Comparison of ENCODE assay signal across 18 mouse cellular contexts in the genomic region with DNA sequence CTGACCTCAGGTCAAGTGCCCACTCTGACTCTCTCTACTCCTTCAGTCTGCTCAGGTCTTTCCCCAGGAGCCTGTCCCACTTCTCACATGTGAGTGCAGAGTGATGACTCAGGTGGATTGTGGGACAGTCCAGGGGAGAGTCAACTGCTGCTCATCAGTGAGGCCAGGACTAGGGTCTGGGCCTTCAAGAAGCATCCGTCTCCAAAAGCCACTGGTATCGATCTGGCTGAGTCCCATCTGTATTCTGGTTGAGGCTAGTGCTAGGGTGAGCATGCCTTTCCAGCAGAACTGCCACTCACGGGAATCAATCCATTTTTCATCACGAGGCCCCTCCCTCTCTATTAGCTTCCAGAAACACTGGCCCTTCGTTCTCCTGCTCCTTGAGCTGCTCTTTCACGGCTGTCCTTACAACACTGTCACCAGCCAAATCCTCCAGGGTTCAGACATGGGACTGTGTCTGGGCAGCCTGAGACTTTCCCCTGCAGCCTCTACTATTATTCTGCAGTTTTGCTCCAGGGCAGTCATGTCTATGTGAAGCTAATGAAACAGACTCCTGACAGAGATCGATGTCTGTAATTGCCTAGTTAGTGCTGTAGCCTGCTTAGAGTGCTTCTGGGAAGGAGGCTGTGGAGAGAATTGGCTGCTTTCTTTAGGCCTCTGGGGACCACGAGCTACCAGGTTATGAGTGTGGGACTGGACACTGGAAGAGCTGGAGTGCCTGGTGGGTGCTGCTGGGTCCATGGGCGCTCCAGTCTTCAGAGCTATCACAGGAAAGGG.
DNase-seq lines count a peak whose midpoint lies in the region; ATAC-seq lines count a peak whose summit lies in the region.
"Had no signal": no experiment of that assay in that cellular context is flagged by ENCODE, and none has a peak within 500 bp of the region (broad histone marks: within the 10 kb centered on the region; RNA-seq: fewer than 3 reads in every experiment).

No protein-coding gene starts in this region.

- peak; percentile 52; the same call in 1 of the 2 replicates for ATAC-seq in lung, embryonic 15.5 days (ENCODE audit: borderline replicate concordance, extremely low read depth, low FRiP score, low TSS enrichment)
- ATAC-seq in hindbrain, embryonic 12.5 days (ENCODE audit: low FRiP score) = peak; percentile 83
- ATAC-seq in hindbrain, embryonic 16.5 days = peak; percentile 80
- peak; percentile 72 for ATAC-seq in neural tube, embryonic 13.5 days (ENCODE audit: low read depth)
- ATAC-seq: CD4-positive, CD25-positive, alpha-beta regulatory T cell, adult 4 months had no signal

- no peak overlapping the region for H3K9ac ChIP-seq in lung, embryonic 15.5 days
- no peak overlapping the region for H3K9ac ChIP-seq in hindbrain, embryonic 12.5 days
- H3K9ac ChIP-seq in hindbrain, embryonic 16.5 days (ENCODE audit: low read depth, low read length) = no peak overlapping the region
- H3K9ac ChIP-seq in neural tube, embryonic 13.5 days = no peak overlapping the region
- H3K9ac ChIP-seq: embryonic facial prominence, embryonic 15.5 days; limb, embryonic 15.5 days had no signal

- DNase-seq in lung, adult 18-20 months = no peak
- DNase-seq in layer of hippocampus, postnatal 36 days = no peak
- no peak for DNase-seq in lung, postnatal 25 days (ENCODE audit: low spot score)
- DNase-seq: adrenal gland, postnatal 36 days; cerebellum, adult 9-11 months; gastrocnemius, postnatal 10 days; kidney, adult 8-10 months; kidney, postnatal 36 days; lung, postnatal 36 days; thymus, adult 18-20 months had no signal

- no peak overlapping the region for H3K4me3 ChIP-seq in lung, embryonic 15.5 days
- H3K4me3 ChIP-seq in hindbrain, embryonic 12.5 days = no peak overlapping the region
- H3K4me3 ChIP-seq in hindbrain, embryonic 16.5 days (ENCODE audit: low read length) = no peak overlapping the region
- H3K4me3 ChIP-seq in neural tube, embryonic 13.5 days = no peak overlapping the region
- H3K4me3 ChIP-seq: embryonic facial prominence, embryonic 15.5 days; limb, embryonic 15.5 days had no signal

- H3K4me2 ChIP-seq in lung, embryonic 15.5 days = no peak overlapping the region
- H3K4me2 ChIP-seq in hindbrain, embryonic 12.5 days (replicated peaks) = no peak overlapping the region
- H3K4me2 ChIP-seq in hindbrain, embryonic 16.5 days (ENCODE audit: low read length) = no peak overlapping the region
- H3K4me2 ChIP-seq in neural tube, embryonic 13.5 days = no peak overlapping the region
- H3K4me2 ChIP-seq: embryonic facial prominence, embryonic 15.5 days; limb, embryonic 15.5 days had no signal

- H3K4me1 ChIP-seq in lung, embryonic 15.5 days = no peaks in the 10 kb centered on the region
- peaks cover 7% of the 10 kb centered on the region; the same call in 1 of the 2 replicates for H3K4me1 ChIP-seq in hindbrain, embryonic 12.5 days
- peaks cover 3% of the 10 kb centered on the region; the same call in 1 of the 2 replicates for H3K4me1 ChIP-seq in hindbrain, embryonic 16.5 days (ENCODE audit: control insufficient read depth, insufficient read depth, low read depth, low read length)
- H3K4me1 ChIP-seq in neural tube, embryonic 13.5 days (replicated peaks) = peaks cover 10% of the 10 kb centered on the region; the same call in 1 of the 2 replicates
- H3K4me1 ChIP-seq: embryonic facial prominence, embryonic 15.5 days; limb, embryonic 15.5 days had no signal

- WGBS in lung, embryonic 15.5 days = 74% methylated on average over 9 of the region's 9 CpGs
- 68% methylated on average over 9 of the region's 9 CpGs for WGBS in hindbrain, embryonic 12.5 days
- 67% methylated on average over 9 of the region's 9 CpGs for WGBS in hindbrain, embryonic 16.5 days
- 68% methylated on average over 9 of the region's 9 CpGs for WGBS in neural tube, embryonic 13.5 days

- no peaks in the 10 kb centered on the region for H3K27me3 ChIP-seq in lung, embryonic 15.5 days
- H3K27me3 ChIP-seq in hindbrain, embryonic 12.5 days = no peaks in the 10 kb centered on the region
- H3K27me3 ChIP-seq in hindbrain, embryonic 16.5 days (replicated peaks; ENCODE audit: control insufficient read depth, insufficient read depth, low read length) = no peaks in the 10 kb centered on the region
- no peaks in the 10 kb centered on the region for H3K27me3 ChIP-seq in neural tube, embryonic 13.5 days
- H3K27me3 ChIP-seq: embryonic facial prominence, embryonic 15.5 days; limb, embryonic 15.5 days had no signal

- H3K9me3 ChIP-seq in lung, embryonic 15.5 days = no peaks in the 10 kb centered on the region
- H3K9me3 ChIP-seq in hindbrain, embryonic 12.5 days (replicated peaks) = no peaks in the 10 kb centered on the region
- H3K9me3 ChIP-seq in hindbrain, embryonic 16.5 days (ENCODE audit: control insufficient read depth, low read length) = no peaks in the 10 kb centered on the region
- H3K9me3 ChIP-seq in neural tube, embryonic 13.5 days = no peaks in the 10 kb centered on the region
- H3K9me3 ChIP-seq: embryonic facial prominence, embryonic 15.5 days; limb, embryonic 15.5 days had no signal

- no peaks in the 10 kb centered on the region for H3K36me3 ChIP-seq in lung, embryonic 15.5 days
- no peaks in the 10 kb centered on the region for H3K36me3 ChIP-seq in hindbrain, embryonic 12.5 days
- no peaks in the 10 kb centered on the region for H3K36me3 ChIP-seq in hindbrain, embryonic 16.5 days (ENCODE audit: control insufficient read depth, insufficient read depth, low read length)
- H3K36me3 ChIP-seq in neural tube, embryonic 13.5 days = no peaks in the 10 kb centered on the region
- H3K36me3 ChIP-seq: embryonic facial prominence, embryonic 15.5 days; G1E; limb, embryonic 15.5 days had no signal

- H3K27ac ChIP-seq in lung, embryonic 15.5 days = no peak overlapping the region
- H3K27ac ChIP-seq in hindbrain, embryonic 12.5 days = peak overlapping the region; percentile 75
- H3K27ac ChIP-seq in hindbrain, embryonic 16.5 days (ENCODE audit: low read depth, low read length) = no peak overlapping the region; the same call in 1 of the 2 replicates
- H3K27ac ChIP-seq in neural tube, embryonic 13.5 days (replicated peaks) = peak overlapping the region; percentile 29
- H3K27ac ChIP-seq: embryonic facial prominence, embryonic 15.5 days; limb, embryonic 15.5 days had no signal

Comparison
In these comparisons a context has a peak if more than half of its experiments do, and no peak if none do; other contexts are left out.
1. H3K27ac ChIP-seq: peak in hindbrain, embryonic 12.5 days (single experiment) and neural tube, embryonic 13.5 days (single experiment); none in lung, embryonic 15.5 days (single experiment) and hindbrain, embryonic 16.5 days (single experiment).
2. Peak in every context shown above with its lines, with median percentiles within 50 percentile points of each other: ATAC-seq.